Mouse (Mus musculus) MEL (cell line): ENCODE data around the gene Smyd3. TPM values are rescaled to one million over a fixed set of nuclear protein-coding genes. Genes with fewer than 3 reads are reported as not detected.

Experiments
- DNase-seq: peaks from one replicate; pipeline ENCODE4 v3.0.0; 2011; ENCODE audit warnings: low read depth, low spot score
- H3K27ac ChIP-seq: 2 replicates; pipeline ENCODE4 v1.5.1; 2012; ENCODE audit warnings: low read depth, mild to moderate bottlenecking, control low read depth, low read length, moderate library complexity; ENCODE audit not compliant: control insufficient read depth
- H3K27me3 ChIP-seq, 2 experiments: fragments of 150-350 bp in 1 of 2; sonication (generic) in 1 of 2; 2 replicates each; pipeline ENCODE4 v1.6.1; 2012; ENCODE audit warnings: low read length in 2 of 2, mild to moderate bottlenecking in 2 of 2, improper control_type of control experiment in 1 of 2, moderate library complexity in 1 of 2; ENCODE audit not compliant: insufficient read depth in 2 of 2, control insufficient read depth in 1 of 2
- H3K36me3 ChIP-seq, 2 experiments: 2 replicates each; pipeline ENCODE4 v1.6.1; 2012 to 2014; ENCODE audit warnings: low read length in 2 of 2, improper control_type of control experiment in 1 of 2, inconsistent platforms in 1 of 2, mild to moderate bottlenecking in 1 of 2; ENCODE audit not compliant: insufficient read depth in 2 of 2, control insufficient read depth in 1 of 2
- H3K4me1 ChIP-seq, 2 experiments: fragments of 150-350 bp in 1 of 2; sonication (generic) in 1 of 2; 2 replicates each; pipeline ENCODE4 v1.6.1; 2012; ENCODE audit warnings: low read length in 2 of 2, improper control_type of control experiment in 1 of 2, mild to moderate bottlenecking in 1 of 2; ENCODE audit not compliant: insufficient read depth in 2 of 2, control insufficient read depth in 1 of 2
- H3K4me3 ChIP-seq, 2 experiments: fragments of 150-350 bp in 1 of 2; sonication (generic) in 1 of 2; 2 replicates each; pipeline ENCODE4 v1.5.1; 2012; ENCODE audit warnings: low read depth in 2 of 2, low read length in 2 of 2, mild to moderate bottlenecking in 2 of 2, moderate library complexity in 2 of 2, control low read depth in 1 of 2, improper control_type of control experiment in 1 of 2; ENCODE audit not compliant: control insufficient read depth in 1 of 2, insufficient read depth in 1 of 2
- H3K79me2 ChIP-seq: 2 replicates; pipeline ENCODE4 v1.6.1; 2012; ENCODE audit warnings: mild to moderate bottlenecking, low read length, moderate library complexity; ENCODE audit not compliant: control insufficient read depth, poor library complexity, insufficient read depth
- H3K9ac ChIP-seq: 2 replicates; pipeline ENCODE4 v1.6.1; 2012; ENCODE audit warnings: low read depth, mild to moderate bottlenecking, control low read depth, low read length, moderate library complexity; ENCODE audit not compliant: control insufficient read depth, poor library complexity, severe bottlenecking
- H3K9me3 ChIP-seq: fragments of 150-350 bp; sonication (generic); replicated peaks from 2 replicates; pipeline ENCODE4 v1.6.1; 2012; ENCODE audit warnings: mild to moderate bottlenecking, low read length, improper control_type of control experiment, moderate library complexity; ENCODE audit not compliant: insufficient read depth
- BHLHE40 ChIP-seq: IDR thresholded peaks from 2 replicates; pipeline ENCODE4 v1.6.1; 2012; ENCODE audit warnings: low read depth, mild to moderate bottlenecking, inconsistent platforms, low read length, improper control_type of control experiment, borderline replicate concordance
- CHD1 ChIP-seq: IDR thresholded peaks from 2 replicates; pipeline ENCODE4 v1.6.1; 2012; ENCODE audit warnings: low read depth, mild to moderate bottlenecking, inconsistent platforms, low read length, improper control_type of control experiment
- CHD2 ChIP-seq: IDR thresholded peaks from 2 replicates; pipeline ENCODE4 v1.6.1; 2011; ENCODE audit warnings: low read length, improper control_type of control experiment
- CTCF ChIP-seq, 3 experiments: IDR thresholded peaks in 2 of 3; conservative IDR thresholded peaks in 1 of 3; 2 replicates each; pipeline ENCODE4 v1.5.1; 2011 to 2012; ENCODE audit warnings: low read length in 3 of 3, low read depth in 2 of 3, mild to moderate bottlenecking in 2 of 3, improper control_type of control experiment in 1 of 3, inconsistent platforms in 1 of 3, mixed read lengths in 1 of 3, moderate library complexity in 1 of 3; ENCODE audit not compliant: control insufficient read depth in 1 of 3, insufficient read depth in 1 of 3, poor library complexity in 1 of 3, severe bottlenecking in 1 of 3
- ELF1 ChIP-seq: IDR thresholded peaks from 2 replicates; pipeline ENCODE4 v1.6.1; 2014; ENCODE audit warnings: low read depth, mild to moderate bottlenecking, inconsistent platforms, low read length, improper control_type of control experiment, moderate library complexity
- EP300 ChIP-seq, 2 experiments: IDR thresholded peaks; 2 replicates each; pipeline ENCODE4 v1.6.1; 2011; ENCODE audit warnings: improper control_type of control experiment in 2 of 2, low read length in 2 of 2, low read depth in 1 of 2, mild to moderate bottlenecking in 1 of 2
- ETS1 ChIP-seq: IDR thresholded peaks from 2 replicates; pipeline ENCODE4 v1.6.1; 2012; ENCODE audit warnings: low read depth, mild to moderate bottlenecking, inconsistent platforms, low read length, improper control_type of control experiment, moderate library complexity
- GABPA ChIP-seq: IDR thresholded peaks from 2 replicates; pipeline ENCODE4 v1.6.1; 2012; ENCODE audit warnings: low read depth, mild to moderate bottlenecking, inconsistent platforms, low read length, improper control_type of control experiment, moderate library complexity
- GATA1 ChIP-seq: IDR thresholded peaks from 2 replicates; pipeline ENCODE4 v1.6.1; 2011; ENCODE audit warnings: low read depth, low read length, improper control_type of control experiment
- HCFC1 ChIP-seq: IDR thresholded peaks from 2 replicates; pipeline ENCODE4 v1.6.1; 2012; ENCODE audit warnings: low read depth, mild to moderate bottlenecking, inconsistent platforms, low read length, improper control_type of control experiment, moderate library complexity
- JUND ChIP-seq: IDR thresholded peaks from 2 replicates; pipeline ENCODE4 v1.6.1; 2011; ENCODE audit warnings: low read depth, mild to moderate bottlenecking, improper control_type of control experiment, low read length
- MAFK ChIP-seq: IDR thresholded peaks from 2 replicates; pipeline ENCODE4 v1.6.1; 2011; ENCODE audit warnings: low read depth, mild to moderate bottlenecking, low read length, improper control_type of control experiment, borderline replicate concordance
- MAX ChIP-seq: IDR thresholded peaks from 2 replicates; pipeline ENCODE4 v1.6.1; 2011; ENCODE audit warnings: low read length, improper control_type of control experiment
- MAZ ChIP-seq: IDR thresholded peaks from 2 replicates; pipeline ENCODE4 v1.6.1; 2012; ENCODE audit warnings: low read depth, mild to moderate bottlenecking, inconsistent platforms, low read length, improper control_type of control experiment
- MEF2A ChIP-seq: IDR thresholded peaks from 2 replicates; pipeline ENCODE4 v1.6.1; 2014; ENCODE audit warnings: low read depth, mild to moderate bottlenecking, inconsistent platforms, low read length, improper control_type of control experiment; ENCODE audit not compliant: poor library complexity, insufficient replicate concordance, severe bottlenecking; ENCODE audit errors: extremely low read depth
- MYB ChIP-seq: IDR thresholded peaks from 2 replicates; pipeline ENCODE4 v1.6.1; 2011; ENCODE audit warnings: mild to moderate bottlenecking, low read depth, low read length, improper control_type of control experiment
- MYC ChIP-seq: IDR thresholded peaks from 2 replicates; pipeline ENCODE4 v1.6.1; 2011; ENCODE audit warnings: low read depth, mild to moderate bottlenecking, low read length, improper control_type of control experiment, moderate library complexity
- NELFE ChIP-seq: IDR thresholded peaks from 2 replicates; pipeline ENCODE4 v1.6.1; 2011; ENCODE audit warnings: low read depth, low read length, improper control_type of control experiment
- NRF1 ChIP-seq: IDR thresholded peaks from 2 replicates; pipeline ENCODE4 v1.6.1; 2014; ENCODE audit warnings: low read depth, mild to moderate bottlenecking, inconsistent platforms, low read length, improper control_type of control experiment, moderate library complexity; ENCODE audit not compliant: poor library complexity, insufficient read depth, severe bottlenecking
- POLR2A ChIP-seq, 2 experiments: IDR thresholded peaks; 2 replicates each; pipeline ENCODE4 v1.6.1; 2011 to 2012; ENCODE audit warnings: low read length in 2 of 2, mild to moderate bottlenecking in 2 of 2, control low read depth in 1 of 2, improper control_type of control experiment in 1 of 2, low read depth in 1 of 2, moderate library complexity in 1 of 2; ENCODE audit not compliant: control insufficient read depth in 1 of 2, insufficient read depth in 1 of 2, poor library complexity in 1 of 2
- POLR2AphosphoS2 ChIP-seq: IDR thresholded peaks from 2 replicates; pipeline ENCODE4 v1.6.1; 2011; ENCODE audit warnings: low read length, improper control_type of control experiment
- POLR2AphosphoS5 ChIP-seq: IDR thresholded peaks from 2 replicates; pipeline ENCODE4 v1.6.1; 2012; ENCODE audit warnings: low read depth, borderline replicate concordance, mild to moderate bottlenecking, inconsistent platforms, low read length, moderate library complexity, mixed read lengths
- RAD21 ChIP-seq: IDR thresholded peaks from 2 replicates; pipeline ENCODE4 v1.6.1; 2011; ENCODE audit warnings: mild to moderate bottlenecking, low read depth, low read length, improper control_type of control experiment
- RCOR1 ChIP-seq: IDR thresholded peaks from 2 replicates; pipeline ENCODE4 v1.6.1; 2012; ENCODE audit warnings: low read depth, mild to moderate bottlenecking, inconsistent platforms, low read length, improper control_type of control experiment
- SIN3A ChIP-seq: IDR thresholded peaks from 2 replicates; pipeline ENCODE4 v1.6.1; 2012; ENCODE audit warnings: low read length, improper control_type of control experiment, inconsistent platforms
- SMC3 ChIP-seq: IDR thresholded peaks from 2 replicates; pipeline ENCODE4 v1.6.1; 2011; ENCODE audit warnings: low read depth, low read length, improper control_type of control experiment
- TAL1 ChIP-seq: IDR thresholded peaks from 2 replicates; pipeline ENCODE4 v1.6.1; 2012; ENCODE audit warnings: mild to moderate bottlenecking, inconsistent platforms, low read length, moderate library complexity, mixed read lengths
- TBP ChIP-seq: IDR thresholded peaks from 2 replicates; pipeline ENCODE4 v1.8.0; 2011; ENCODE audit warnings: low read depth, low read length, improper control_type of control experiment
- TCF12 ChIP-seq: IDR thresholded peaks from 2 replicates; pipeline ENCODE4 v1.6.1; 2014; ENCODE audit warnings: low read depth, mild to moderate bottlenecking, inconsistent platforms, low read length, improper control_type of control experiment, moderate library complexity
- UBTF ChIP-seq: IDR thresholded peaks from 2 replicates; pipeline ENCODE4 v1.6.1; 2012; ENCODE audit warnings: low read depth, mild to moderate bottlenecking, inconsistent platforms, low read length, improper control_type of control experiment, moderate library complexity, borderline replicate concordance; ENCODE audit not compliant: insufficient read depth
- USF1 ChIP-seq: IDR thresholded peaks from 2 replicates; pipeline ENCODE4 v1.6.1; 2014; ENCODE audit warnings: low read depth, mild to moderate bottlenecking, inconsistent platforms, low read length, improper control_type of control experiment, moderate library complexity
- USF2 ChIP-seq, 2 experiments: IDR thresholded peaks; 2 replicates each; pipeline ENCODE4 v1.6.1; 2011 to 2012; ENCODE audit warnings: improper control_type of control experiment in 2 of 2, low read length in 2 of 2, borderline replicate concordance in 1 of 2, inconsistent platforms in 1 of 2, low read depth in 1 of 2, mild to moderate bottlenecking in 1 of 2; ENCODE audit not compliant: insufficient read depth in 1 of 2
- ZC3H11A ChIP-seq: IDR thresholded peaks from 2 replicates; pipeline ENCODE4 v1.6.1; 2012; ENCODE audit warnings: low read depth, mild to moderate bottlenecking, inconsistent platforms, low read length, improper control_type of control experiment
- ZKSCAN1 ChIP-seq: IDR thresholded peaks from 2 replicates; pipeline ENCODE4 v1.6.1; 2012; ENCODE audit warnings: low read depth, mild to moderate bottlenecking, inconsistent platforms, low read length, improper control_type of control experiment, moderate library complexity
- ZMIZ1 ChIP-seq: IDR thresholded peaks from 2 replicates; pipeline ENCODE4 v1.6.1; 2012; ENCODE audit warnings: low read depth, mild to moderate bottlenecking, inconsistent platforms, low read length, improper control_type of control experiment, moderate library complexity
- ZNF384 ChIP-seq: IDR thresholded peaks from 2 replicates; pipeline ENCODE4 v1.6.1; 2012; ENCODE audit warnings: low read depth, mild to moderate bottlenecking, inconsistent platforms, low read length, improper control_type of control experiment
- polyA plus RNA-seq, 2 experiments: library from polyadenylated mRNA; stranded (reverse) in 1 of 2; unstranded in 1 of 2; fragments of >175 nt in 1 of 2; fragments of >200 nt in 1 of 2; gene quantifications; 2 replicates each; pipeline versions ENCODE4 v1.2.1 to v1.2.4; 2012; ENCODE audit warnings: low replicate concordance in 2 of 2, low read depth in 1 of 2; ENCODE audit not compliant: insufficient read length in 2 of 2, insufficient read depth in 1 of 2, missing spikeins in 1 of 2
- total RNA-seq: library from RNA; depleted of rRNA; stranded (reverse); fragments of 300-350 nt; gene quantifications from 2 replicates; pipeline ENCODE4 v1.2.3, GENCODE M21; 2012

Smyd3 gene
- total and polyA plus RNA-seq, 3 experiments: 13.3 to 18.2 TPM; not detected in 1

DNA sequence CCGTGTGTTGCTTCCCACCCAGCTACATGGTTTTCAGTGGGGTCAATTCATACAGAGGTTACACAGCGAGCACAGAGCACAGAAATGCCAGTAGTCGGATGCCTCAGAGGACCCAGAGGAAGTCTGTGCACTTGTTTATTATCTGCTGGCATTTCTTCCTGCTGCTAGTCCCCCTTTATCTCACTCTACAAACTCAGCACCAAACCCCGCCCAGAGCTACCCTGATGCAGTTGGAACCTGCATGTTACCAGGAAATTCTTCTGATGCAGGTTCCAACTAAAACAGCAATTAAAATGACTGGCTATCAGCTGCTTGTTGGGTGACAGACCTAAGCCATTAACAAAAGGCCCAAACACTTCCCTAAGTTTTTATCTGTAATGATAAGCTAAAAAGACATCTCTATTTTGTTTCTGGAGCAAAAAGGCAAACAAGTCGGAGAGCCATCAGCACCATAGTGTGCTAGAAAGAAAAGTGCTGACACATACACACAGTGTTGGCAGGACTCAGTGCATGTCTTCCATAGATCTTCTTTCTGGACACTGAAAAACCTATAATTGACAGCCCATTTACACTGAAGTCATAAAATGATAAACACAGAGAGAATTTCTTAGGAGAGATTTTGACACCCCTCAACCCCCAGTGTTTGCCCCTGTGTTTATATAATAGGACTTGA is 368.2 kb downstream of the Smyd3 start:
- peak; percentile 83 for DNase-seq
- Histone ChIP-seq H3K27ac (peak overlapping the region; percentile 27), H3K4me1 (peaks cover 0 to 25% of the 10 kb centered on the region in 2 experiments; a peak in 3 of 4 replicates), H3K79me2 (no peaks in the 10 kb centered on the region), H3K27me3 (no peaks in the 10 kb centered on the region), H3K9ac (no peak overlapping the region), H3K9me3 (no peaks in the 10 kb centered on the region), H3K4me3 (no peak overlapping the region), H3K36me3 (peaks cover 0 to 14% of the 10 kb centered on the region in 2 experiments; a peak in 2 of 4 replicates)
- TF ChIP-seq NELFE (no peak), CTCF (IDR thresholded peaks at IDR 0.05 in 2 of 3, conservative IDR thresholded peaks at IDR 0.05 in 1 of 3; ENCODE audit: control insufficient read depth in 1 of 3, insufficient read depth in 1 of 3, low read depth in 2 of 3, low read length in 3 of 3, poor library complexity in 1 of 3, severe bottlenecking in 1 of 3) (no peak), HCFC1 (no peak), UBTF (no peak), TCF12 (peak; percentile 31; the same call in 1 of the 2 replicates), CHD1 (no peak), BHLHE40 (no peak), ELF1 (no peak), POLR2AphosphoS2 (no peak), RCOR1 (0 out of 2 replicates have a peak, but pooled peaks have one; percentile 20), SIN3A (peak; percentile 45; the same call in 1 of the 2 replicates), ZNF384 (no peak), CHD2 (no peak), GABPA (no peak), TBP (0 out of 2 replicates have a peak, but pooled peaks have one; percentile 33), RAD21 (no peak), POLR2AphosphoS5 (no peak), MEF2A (no peak), EP300 (IDR thresholded peaks at IDR 0.05; ENCODE audit: low read depth in 1 of 2, low read length in 2 of 2) (peak; percentile 61), SMC3 (no peak), ZKSCAN1 (no peak), MYB (no peak), MYC (0 out of 2 replicates have a peak, but pooled peaks have one; percentile 16), ZMIZ1 (no peak), MAZ (no peak), JUND (no peak), GATA1 (peak; percentile 77), NRF1 (no peak), TAL1 (no peak), MAX (no peak), USF2 (IDR thresholded peaks at IDR 0.05; ENCODE audit: borderline replicate concordance in 1 of 2, insufficient read depth in 1 of 2, low read depth in 1 of 2, low read length in 2 of 2) (no peak), ETS1 (peak; percentile 73), ZC3H11A (no peak), MAFK (peak; percentile 54; the same call in 1 of the 2 replicates), USF1 (no peak), POLR2A (IDR thresholded peaks at IDR 0.05; ENCODE audit: control insufficient read depth in 1 of 2, insufficient read depth in 1 of 2, low read depth in 1 of 2, low read length in 2 of 2, poor library complexity in 1 of 2) (no peak)
